Mouse (Mus musculus) CD4-positive, CD25-positive, alpha-beta regulatory T cell, adult 2 months (primary cell): Measurements from ENCODE around the gene Adgrg7.
A peak's percentile ranks its signal among the peaks of the same experiment; 100 is the strongest.

ENCODE experiments used
- DNase-seq: peaks from one replicate; pipeline ENCODE4 v3.0.0-alpha.2; 2012; ENCODE audit warnings: low read depth, low spot score

Adgrg7 gene

DNA sequence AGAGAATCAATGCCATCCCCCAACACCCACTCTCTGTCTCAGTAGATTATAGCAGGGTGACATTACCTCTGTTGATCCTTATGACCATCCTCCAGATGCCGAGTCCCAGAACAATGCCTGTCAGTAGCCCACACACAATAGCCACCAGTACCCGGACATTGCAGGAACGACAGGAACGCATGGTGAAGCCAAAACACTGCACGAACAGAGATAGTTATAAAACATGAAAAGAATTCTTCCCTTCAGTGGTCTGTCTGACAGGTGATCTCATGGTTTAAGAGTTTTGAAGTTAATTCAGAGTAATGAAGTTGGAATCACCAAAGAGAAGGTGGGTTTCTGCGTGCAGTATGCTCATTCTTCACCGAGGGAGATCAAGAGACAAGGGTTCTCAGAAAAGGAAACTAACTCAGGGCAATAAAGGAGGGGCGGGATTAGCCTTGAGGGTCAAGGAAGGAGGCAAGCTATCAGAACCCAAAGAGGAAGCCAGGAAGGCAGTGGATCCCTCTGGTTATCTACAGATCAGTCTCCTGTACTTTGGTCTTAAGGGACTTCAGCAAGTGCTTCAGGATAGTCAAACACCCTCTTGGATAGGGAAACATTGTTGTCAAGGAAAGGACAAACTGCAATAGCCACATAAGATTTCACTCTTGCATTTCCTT, at the start of gene Adgrg7:
Adgrg7 (minus strand) TSS at position 375 of the 659 bp plus-strand sequence.
- DNase-seq: no peak

DNA sequence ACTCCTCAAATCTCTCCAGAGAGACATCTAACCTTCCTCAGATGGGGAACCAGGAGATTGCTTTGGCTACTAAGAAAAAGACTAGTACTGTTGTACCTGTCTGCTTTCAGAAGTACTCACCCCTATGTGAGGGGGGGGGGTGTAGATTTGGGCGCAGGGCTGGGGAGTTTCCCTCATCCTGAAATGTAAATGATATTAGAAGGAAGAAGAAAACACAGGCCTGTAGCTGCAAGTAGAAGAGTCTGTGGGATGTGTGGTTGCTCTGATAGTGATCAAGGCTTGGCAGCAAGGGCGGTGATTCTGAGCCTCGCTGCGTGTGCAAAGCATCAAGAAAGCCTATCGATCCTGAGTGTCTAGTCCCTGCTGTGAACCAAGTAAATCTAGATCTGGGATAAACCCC, 47.3 kb upstream of the Adgrg7 start:
- peak; percentile 2 for DNase-seq

DNA sequence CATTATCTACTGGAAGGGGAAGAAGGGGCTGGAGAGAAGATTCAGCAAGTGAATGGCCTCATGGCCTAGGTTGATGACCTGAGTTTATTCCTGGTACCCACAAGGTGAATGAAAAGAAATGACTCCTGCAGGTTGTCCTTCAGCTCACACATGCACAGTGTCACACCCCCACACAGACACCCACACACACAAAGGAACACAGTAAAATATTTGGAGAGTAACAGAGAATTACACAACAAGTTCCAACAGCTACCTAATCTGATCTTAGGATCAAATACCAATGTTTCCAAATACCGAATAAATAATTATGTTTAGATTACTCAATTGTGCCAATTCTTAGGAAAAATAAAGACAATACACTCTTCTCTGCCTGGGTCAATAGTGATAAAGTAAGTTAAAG, 37.7 kb upstream of the Adgrg7 start:
- DNase-seq: no peak

DNA sequence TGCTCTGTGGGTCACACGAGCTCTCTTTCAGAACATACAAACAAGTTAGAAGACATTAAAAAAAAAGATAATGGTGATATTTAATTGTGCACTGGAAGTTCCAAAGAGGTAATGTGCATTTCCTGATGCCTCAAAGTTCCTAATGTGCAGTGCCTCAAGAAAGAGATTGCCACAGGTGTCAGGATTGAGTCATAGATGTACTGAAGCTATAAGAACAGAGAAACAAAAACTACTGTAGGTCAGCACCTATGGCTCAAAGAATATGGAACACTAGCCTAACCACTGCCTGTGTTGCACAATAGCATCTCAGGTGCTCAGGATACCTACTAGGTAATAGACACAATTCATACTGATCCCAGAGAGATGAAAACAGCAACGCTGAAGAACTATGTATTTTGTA, 36.3 kb upstream of the Adgrg7 start:
- no peak for DNase-seq

DNA sequence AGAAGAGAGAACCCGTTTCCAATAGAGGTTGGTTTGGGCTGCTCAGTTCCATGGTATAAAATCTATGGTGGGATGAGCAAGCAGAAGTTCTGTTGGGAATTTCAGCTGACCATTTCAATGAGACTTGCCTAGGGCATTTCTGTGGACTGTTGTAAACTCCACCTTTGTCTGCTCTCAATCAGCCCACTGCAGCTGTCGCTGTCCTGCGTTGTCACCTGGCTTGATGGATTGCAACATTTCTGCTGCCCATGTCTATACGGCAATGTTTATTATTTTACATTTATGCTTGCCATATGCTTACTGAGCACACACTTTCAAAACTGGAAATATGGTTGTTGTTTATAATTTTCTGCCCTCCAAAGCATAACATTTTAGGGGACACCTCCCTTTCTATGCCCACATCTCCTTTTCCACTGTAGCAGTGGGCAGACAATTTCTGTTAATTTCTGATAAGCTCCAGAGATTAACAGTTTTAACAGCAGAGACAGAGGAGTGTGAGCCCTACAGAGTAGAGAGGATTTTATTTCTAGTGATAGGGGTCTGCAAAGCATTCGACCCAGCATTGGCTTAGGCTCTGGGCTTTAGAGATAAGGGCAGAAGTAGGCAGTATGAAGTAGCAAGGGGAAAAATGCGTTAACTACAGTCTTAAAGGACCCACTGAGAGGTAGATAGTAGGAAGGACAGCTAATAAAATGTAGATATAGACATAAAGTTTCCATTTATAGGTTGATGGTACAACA, 5.9 kb upstream of the Adgrg7 start:
- no peak for DNase-seq

DNA sequence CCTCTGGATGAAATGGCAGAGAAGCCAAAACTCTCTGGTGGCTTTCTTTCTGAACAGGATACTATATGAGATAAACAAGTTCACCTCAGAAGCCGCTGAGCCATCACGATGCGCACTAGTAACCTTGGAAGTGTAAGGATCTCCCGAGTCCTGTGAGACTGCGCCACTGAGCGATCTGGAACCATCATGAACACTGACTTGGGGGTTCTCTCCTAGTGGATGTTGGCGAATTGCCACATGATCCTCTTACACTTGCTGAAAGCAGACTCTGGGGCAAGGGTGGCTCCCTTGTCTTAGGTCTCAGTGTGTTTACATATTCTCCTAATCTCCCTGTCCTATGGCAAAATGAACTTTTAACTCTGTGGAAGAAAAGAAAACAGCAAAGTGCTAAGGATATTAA, 5.3 kb upstream of the Adgrg7 start:
- DNase-seq: no peak

DNA sequence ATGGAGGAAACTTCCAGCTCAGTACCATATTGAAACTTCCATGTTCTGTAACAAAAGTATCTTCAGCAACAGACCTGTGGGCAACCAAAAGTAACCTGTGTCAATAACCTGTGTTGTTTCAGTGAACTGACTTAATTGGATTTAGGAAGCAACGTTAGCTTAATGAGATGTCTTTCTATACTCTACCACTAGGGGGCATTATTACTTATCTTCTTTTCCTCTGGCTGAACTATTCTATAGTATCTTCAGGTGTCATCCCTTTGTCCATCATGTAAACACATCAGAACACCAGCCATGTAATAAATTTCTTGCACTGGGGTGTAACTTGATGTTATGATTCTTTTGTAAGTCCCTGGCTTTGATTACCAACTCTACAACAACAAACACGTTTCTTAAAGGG, 4.8 kb upstream of the Adgrg7 start:
- DNase-seq: peak; percentile 56

DNA sequence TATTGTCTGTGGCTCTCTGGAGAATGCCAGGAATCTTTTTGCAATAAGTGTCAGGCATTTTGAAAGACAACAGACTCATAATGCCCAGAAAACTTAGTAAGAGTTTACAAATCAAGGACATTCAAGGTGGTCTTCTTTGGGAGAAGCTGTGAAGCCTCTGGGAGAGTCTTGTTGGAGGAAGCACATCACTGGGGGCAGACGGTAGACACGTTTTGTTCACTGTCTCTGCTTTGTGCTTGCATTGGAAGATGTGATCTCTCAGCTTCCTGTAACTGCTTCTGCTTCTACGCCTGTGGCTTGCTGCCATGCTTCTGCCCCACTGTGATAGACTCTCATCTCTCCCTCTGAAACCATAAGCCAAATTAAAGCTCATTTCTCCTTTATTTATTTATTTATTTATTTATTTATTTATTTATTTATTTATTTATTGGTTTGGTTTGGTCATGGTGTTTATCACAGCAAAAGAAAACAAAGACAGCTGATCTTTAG, 3.9 kb upstream of the Adgrg7 start:
- DNase-seq: no peak

DNA sequence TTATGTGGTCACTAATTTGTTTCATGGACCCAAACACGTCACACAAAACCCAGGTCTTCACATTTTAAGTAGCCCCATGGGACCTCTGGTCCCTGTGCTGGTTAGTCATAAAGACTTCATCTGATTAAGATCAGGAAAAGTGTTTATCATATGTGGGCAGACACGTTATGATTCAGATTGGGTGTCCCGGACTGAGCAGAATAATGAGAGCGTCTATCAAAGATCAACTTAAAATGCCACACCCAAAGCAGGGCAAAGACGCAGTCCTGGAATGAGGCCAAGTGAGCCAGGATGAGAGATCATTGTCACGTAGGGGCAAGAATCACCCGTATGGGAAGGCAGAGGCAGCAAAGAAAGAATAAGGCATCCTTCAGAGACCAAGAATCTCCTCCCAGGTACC, 3.2 kb upstream of the Adgrg7 start:
- DNase-seq: no peak

DNA sequence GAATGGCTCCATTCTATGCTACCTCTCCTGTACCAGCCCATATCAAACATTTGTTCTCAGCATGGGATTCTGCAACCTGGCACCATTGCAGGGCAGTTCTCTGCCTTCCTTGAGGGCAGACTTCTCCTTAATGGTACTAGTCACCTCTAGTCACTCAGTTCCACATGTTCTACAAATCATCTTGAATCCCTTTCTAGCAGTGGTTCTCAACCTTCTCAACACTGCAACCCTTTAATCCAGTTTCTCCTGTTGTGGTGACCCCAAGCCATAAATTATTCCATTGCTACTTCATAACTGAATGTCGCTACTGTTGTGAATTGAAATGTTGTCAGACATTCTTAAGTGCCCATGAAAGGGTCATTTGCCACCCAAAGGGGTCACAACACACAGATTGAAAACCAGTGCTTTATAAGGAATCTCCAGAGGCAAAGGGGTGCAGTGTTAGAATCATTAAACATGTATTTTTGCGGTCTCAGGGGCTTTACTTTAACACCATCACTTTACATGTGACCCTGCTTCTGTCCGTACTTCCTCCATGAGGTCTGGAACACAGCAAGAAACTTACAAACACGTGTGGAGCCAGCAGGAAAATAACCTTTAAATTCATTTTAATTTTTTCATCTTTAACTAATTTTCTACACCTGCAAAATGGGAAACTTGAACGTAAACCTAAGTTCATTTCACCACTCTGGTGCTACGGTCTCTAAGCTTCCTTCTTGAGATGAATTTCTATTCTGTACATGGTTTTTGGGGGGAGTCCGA, 1.1 kb downstream of the Adgrg7 start:
- DNase-seq: no peak

DNA sequence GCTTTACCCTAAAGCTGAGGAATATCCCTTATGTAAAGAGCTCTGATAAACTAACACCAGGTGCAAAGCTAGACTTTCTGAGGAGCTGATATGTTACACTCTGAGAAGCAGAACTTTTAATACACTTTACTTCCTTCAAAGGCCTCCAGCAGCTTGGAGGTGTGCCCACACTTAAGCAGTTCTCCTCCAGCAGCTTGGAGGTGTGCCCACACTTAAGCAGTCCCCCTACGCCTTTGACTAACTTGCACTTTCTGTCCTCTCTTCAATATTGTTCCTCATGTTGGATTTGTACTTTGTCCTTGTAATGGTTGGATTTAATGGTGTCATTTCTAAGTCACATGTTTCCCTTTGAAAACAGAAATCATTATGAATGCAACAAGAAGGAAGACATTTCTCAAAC, 1.9 kb downstream of the Adgrg7 start:
- DNase-seq: no peak

DNA sequence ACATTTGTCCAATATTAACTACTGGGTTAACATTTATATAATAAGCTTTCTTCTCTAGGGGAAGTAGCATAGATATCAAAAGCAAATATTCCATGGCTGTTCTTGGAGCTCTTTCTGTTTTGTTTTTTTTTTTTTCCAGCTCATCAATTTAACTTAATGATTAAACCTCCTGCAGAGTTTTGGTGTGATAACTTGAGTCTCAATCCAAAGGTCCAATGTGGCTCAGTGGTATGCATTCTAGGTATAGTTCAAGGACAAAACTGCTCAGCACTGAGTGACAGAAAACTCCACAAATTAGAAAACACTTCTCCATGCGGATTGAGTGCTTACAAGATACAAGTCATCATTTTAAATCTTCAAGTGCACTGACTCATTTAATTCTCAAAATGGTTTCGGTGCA, 9.7 kb downstream of the Adgrg7 start:
- no peak for DNase-seq

DNA sequence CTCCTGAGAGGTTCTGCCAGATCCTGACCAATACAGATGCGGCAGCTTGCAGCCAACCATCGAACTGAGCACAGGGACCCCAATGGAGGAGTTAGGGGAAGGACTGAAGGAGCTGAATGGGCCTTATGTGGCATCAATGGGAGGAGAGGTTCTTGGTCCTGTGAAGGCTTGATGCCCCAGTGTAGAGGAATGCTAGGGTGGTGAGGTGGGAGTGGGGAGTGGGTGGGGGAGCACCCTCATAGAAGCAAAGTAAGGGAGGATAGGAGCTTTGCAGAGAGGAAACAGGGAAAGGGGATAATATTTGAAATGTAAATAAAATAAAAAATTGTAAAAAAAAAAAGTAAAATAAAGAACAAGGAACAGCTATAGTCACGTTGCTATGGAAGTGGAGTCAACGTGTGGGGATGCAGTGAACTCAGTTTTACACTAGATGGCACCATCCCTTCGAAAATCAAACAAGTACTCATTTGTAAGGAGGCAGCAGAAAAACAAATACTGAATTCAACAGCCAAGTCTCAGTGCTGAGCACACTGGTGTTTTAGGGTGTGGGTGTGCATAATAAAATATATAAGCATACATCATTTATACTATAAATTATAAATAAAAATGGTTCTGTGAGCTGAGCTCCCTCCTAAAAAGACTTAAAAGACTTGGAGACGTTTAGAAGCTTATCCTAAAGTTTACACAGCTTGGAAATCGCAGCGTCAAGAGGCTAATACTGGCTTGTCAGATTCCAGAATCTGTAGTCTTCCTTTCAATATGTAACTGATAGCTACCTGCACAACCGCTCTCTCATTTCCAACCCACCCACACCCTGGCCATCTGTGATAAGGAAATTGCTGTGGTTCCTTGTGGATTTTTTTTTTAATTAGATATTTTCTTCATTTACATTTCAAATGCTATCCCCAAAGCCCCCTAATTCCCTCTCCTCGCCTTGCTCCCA, 24.2 kb downstream of the Adgrg7 start:
- DNase-seq: peak; percentile 68

DNA sequence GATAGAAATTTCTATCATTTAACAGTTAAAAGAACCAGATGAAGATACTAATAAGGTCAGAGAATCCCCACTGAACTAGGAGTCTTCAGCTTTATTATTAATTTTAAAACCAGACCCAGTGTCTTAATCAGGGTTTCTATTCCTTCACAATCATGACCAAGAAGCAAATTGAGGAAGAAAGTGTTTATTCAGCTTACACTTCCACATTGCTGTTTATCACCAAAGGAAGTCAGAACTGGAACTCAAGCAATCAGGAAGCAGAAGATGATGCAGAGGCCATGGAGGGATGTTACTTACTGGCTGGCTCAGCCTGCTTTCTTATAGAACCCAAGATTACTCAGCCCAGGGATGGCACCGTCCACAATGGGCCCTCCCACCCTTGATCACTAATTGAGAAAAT, 66.6 kb downstream of the Adgrg7 start:
- no peak for DNase-seq

DNA sequence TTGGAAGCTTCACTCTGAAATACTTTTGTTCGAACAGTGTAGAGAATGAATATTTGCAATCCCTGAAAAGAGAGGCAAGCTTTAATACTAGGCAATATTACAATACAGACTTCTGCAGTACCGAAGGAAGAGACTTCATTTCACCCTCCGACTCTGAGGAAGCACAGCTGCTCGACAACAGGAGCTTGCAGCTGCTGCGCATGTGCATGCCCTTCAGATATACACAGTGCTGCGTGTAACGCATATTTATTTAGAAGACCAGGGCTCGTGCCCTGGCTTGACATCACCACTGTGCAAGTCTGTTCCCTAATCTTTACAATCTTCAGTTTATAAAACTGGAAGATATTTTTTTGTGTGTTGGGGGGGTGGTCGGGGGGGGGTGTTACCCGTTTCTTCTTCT, 70.7 kb downstream of the Adgrg7 start:
- DNase-seq: no peak

DNA sequence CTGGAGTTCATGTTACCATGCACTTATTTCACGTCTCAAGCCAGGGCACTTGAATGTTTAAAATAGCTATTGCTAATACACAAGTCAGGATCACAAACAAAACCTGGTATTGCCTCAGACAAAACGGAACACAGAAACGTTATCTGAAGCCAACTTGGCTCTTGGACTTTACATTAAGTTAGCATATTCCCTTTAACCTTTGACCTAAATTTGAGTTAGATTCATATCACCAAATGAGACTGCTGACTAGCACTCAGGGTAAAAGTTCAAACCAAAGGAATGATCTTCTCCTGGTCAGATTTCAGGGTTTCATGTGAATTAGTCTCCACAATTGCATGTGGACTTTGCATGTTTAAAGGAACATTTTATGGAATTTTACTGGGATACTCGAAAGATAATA, 73.3 kb downstream of the Adgrg7 start:
- no peak for DNase-seq

DNA sequence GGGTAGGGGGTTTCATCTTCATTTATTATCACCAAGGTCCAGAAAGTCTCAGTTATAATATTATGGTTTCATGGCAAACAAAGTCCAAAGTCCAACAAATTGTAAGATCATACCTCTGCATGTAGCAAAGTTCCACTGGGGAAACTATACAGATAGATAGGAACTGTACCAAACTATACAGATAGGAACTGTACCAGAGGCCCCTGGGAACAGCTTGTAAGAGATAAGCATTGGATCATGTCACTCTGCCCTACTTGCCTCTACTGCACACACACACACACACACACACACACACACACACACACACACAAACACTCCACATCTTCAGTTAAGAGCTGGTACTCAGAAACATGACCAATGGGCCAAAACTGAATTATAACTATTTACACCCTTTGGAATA, 76.6 kb downstream of the Adgrg7 start:
- no peak for DNase-seq

DNA sequence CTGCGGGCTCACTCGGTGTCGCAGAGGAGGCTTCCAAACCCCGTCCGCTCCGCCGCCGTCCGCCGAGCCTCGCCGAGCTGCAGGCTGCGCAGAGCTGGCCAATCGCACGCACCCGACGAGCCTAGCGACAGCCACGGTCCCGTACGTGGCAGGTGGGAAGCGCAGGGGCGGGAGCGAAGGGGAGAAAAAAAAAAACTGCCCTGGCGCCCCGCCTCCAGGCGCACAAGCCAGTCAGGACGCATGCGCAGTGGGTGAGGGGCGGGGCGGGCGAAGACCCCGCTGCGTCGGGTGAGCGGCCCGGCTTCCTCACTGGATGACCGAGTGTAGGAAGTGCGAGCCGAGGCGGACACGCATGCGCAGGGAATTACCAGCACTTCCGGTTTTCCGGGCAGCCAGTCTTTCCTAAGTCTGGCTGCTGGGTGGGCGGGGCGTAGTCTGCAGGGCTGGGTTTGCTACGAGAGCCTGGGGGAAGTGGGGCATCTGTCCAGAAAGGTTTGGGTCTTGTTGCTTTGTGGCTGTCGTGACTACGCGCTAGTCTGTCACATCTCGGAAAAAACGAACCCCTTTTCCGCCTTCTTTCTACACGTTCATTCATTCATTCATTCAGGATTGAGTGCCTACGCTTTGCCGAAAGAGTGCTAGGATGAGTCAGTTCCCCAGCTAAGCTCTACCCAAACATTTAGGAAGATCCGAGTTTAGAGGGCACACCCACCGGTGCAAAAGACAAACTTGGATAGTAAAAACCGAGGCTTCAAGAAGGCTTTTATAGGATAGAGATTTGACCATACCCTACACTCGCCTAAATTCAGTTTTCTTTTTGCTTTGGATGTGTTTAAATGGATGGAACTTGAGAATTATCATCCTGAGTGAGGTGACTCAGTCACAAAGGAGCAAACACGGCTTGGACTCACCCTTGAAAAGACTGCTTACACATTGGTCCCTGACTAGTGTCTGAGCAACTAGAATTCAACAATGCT, 78.1 kb downstream of the Adgrg7 start, which contains the start of gene Tfg:
Tfg (minus strand) TSS at position 227 of the 977 bp plus-strand sequence.
- DNase-seq: peak; percentile 99

DNA sequence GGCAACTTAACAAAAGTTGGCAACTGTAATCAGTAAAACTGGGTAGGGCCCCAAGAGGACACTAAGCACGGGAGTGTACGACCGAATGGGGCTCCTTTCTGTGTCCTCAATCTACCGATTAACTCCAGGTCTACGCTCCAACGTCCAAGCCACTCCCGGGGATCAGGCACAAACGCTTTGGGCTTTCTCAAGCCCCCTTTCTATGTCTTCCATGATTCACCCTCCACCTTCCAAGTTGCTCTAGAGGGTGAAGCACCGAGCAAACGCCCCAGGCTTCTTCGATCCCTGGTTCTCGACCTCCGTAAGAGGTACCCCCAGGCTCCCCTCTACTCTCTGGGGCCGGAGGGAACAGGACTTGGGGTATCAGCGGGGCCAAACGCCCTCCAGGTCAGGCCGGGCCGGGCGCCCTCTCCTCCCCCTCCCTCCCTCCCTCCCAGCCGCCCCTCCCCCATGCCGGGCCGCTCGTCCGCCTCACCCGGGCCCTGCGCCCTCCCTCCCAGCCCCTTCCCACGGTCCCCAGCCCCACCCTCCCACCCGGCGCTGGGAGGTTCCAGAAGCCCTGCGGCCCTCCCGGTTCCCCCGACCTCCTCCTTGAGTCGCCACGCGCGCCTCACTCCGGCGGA, 79.0 kb downstream of the Adgrg7 start:
- no peak for DNase-seq

DNA sequence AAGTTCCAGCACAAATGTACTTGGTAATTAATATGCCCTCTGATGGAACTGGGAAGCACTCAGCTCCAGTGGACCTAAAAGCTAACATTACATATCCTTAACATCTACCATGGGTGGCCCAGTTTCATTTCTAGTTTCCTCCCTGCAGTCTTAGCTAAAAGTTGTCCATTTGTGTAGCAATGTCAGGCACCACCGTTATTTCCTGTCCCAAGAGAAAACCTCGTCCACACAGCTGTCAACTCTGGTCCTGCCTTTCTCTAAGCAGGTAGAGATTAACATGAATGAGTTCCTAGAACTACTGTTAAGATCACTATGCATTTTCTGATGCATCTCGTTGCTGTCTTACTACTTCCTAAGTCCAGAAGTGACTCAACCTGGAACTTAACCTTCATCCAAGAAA, 80.0 kb downstream of the Adgrg7 start:
- DNase-seq: peak; percentile 8
